ENCODE assay signal across 19 mouse cellular contexts in genomic region chr3:151383326-151384019, GRCm38 (mm10). TPM values are rescaled to one million over a fixed set of nuclear protein-coding genes. Genes with fewer than 3 reads are reported as not detected.
DNase-seq lines count a peak whose midpoint lies in the region; TF ChIP-seq lines count a peak whose summit lies in the region.
"Had no signal": no experiment of that assay in that cellular context is flagged by ENCODE, and none has a peak within 500 bp of the region (broad histone marks: within the 10 kb centered on the region; RNA-seq: fewer than 3 reads in every experiment).

No protein-coding gene starts in this region.

- H3K9ac ChIP-seq in heart, adult 2 months (ENCODE audit: low read depth, low read length): no peak overlapping the region
- H3K9ac ChIP-seq: embryonic facial prominence, embryonic 12.5 days; forebrain, embryonic 13.5 days; heart, embryonic 15.5 days had no signal

- H3K27me3 ChIP-seq in heart, adult 2 months (ENCODE audit: control insufficient read depth, insufficient read depth, low read length): no peaks in the 10 kb centered on the region
- no peaks in the 10 kb centered on the region for H3K27me3 ChIP-seq in heart, embryonic 10.5 days (ENCODE audit: insufficient read depth, poor library complexity, severe bottlenecking)
- H3K27me3 ChIP-seq in kidney, adult 2 months (replicated peaks; ENCODE audit: control insufficient read depth, insufficient read depth, low read length): no peaks in the 10 kb centered on the region
- H3K27me3 ChIP-seq in megakaryocyte, embryonic 14.5 days (replicated peaks): no peaks in the 10 kb centered on the region
- H3K27me3 ChIP-seq: embryonic facial prominence, embryonic 12.5 days; forebrain, embryonic 13.5 days; heart, embryonic 15.5 days; Patski had no signal

- no peak for TF ChIP-seq POLR2A in heart, adult 2 months (IDR thresholded peaks at IDR 0.05; ENCODE audit: insufficient read depth, low read depth, low read length)
- no peak for TF ChIP-seq POLR2A in kidney, adult 2 months (IDR thresholded peaks at IDR 0.05; ENCODE audit: low read depth, low read length)

- H3K4me3 ChIP-seq in heart, adult 2 months: no peak overlapping the region
- H3K4me3 ChIP-seq in heart, embryonic 10.5 days: no peak overlapping the region
- H3K4me3 ChIP-seq in kidney, adult 2 months (ENCODE audit: insufficient read depth, low read depth, low read length): no peak overlapping the region
- H3K4me3 ChIP-seq in megakaryocyte, embryonic 14.5 days (replicated peaks): peak overlapping the region; percentile 53
- H3K4me3 ChIP-seq: embryonic facial prominence, embryonic 12.5 days; forebrain, embryonic 13.5 days; gastrocnemius, adult 2 months; heart, embryonic 15.5 days; layer of hippocampus, adult 2 months had no signal

- no peaks in the 10 kb centered on the region for H3K79me2 ChIP-seq in heart, adult 2 months (replicated peaks; ENCODE audit: control insufficient read depth, insufficient read depth, low read length)

- intact Hi-C loops in heart, adult 2 months (cut with DNase I): loop anchor here (1.0 to 10.0 kb wide), 4 partner anchors 51 to 229 kb away; partner anchors contain the start of gene Adgrl4
- intact Hi-C loops in left cerebral cortex, postnatal 14 days (cut with DNase I): no loop called here

- WGBS in heart, adult 2 months: 27% methylated on average over 5 of the region's 5 CpGs
- 46% methylated on average over 5 of the region's 5 CpGs for WGBS in heart, embryonic 10.5 days
- 52% methylated on average over 5 of the region's 5 CpGs for WGBS in kidney, adult 2 months

- no peaks in the 10 kb centered on the region; the same call in 1 of the 2 replicates for H3K4me1 ChIP-seq in heart, adult 2 months (ENCODE audit: control insufficient read depth, insufficient read depth, low read length)
- H3K4me1 ChIP-seq in heart, embryonic 10.5 days: no peaks in the 10 kb centered on the region
- H3K4me1 ChIP-seq in kidney, adult 2 months (ENCODE audit: control insufficient read depth, insufficient read depth, low read length): no peaks in the 10 kb centered on the region
- H3K4me1 ChIP-seq in megakaryocyte, embryonic 14.5 days: peaks cover 18% of the 10 kb centered on the region
- H3K4me1 ChIP-seq: embryonic facial prominence, embryonic 12.5 days; forebrain, embryonic 13.5 days had no signal

- no peak for TF ChIP-seq EP300 in heart, adult 2 months (IDR thresholded peaks at IDR 0.05; ENCODE audit: insufficient read depth, low read depth, low read length)

- DNase-seq in heart, adult 2 months: peak in 1 of 2 experiments; percentile 3
- no peak for DNase-seq in heart, embryonic 10.5 days (ENCODE audit: low spot score)
- peak; percentile 60 for DNase-seq in NIH3T3 (ENCODE audit: low read depth)
- peak; percentile 81 for DNase-seq in kidney, adult 2 months
- DNase-seq in left cerebral cortex, postnatal 14 days (ENCODE audit: low spot score in 2 of 2): no peak
- DNase-seq in cerebellum, adult 18-20 months: no peak
- DNase-seq in layer of hippocampus, adult 9-11 months: no peak
- DNase-seq: cerebellum, postnatal 10 days; gastrocnemius, adult 2 months; right cerebral cortex, postnatal 4 days; thymus, postnatal 25 days had no signal

- no peak for TF ChIP-seq CTCF in heart, adult 2 months (IDR thresholded peaks at IDR 0.05)
- TF ChIP-seq CTCF in kidney, adult 2 months (conservative IDR thresholded peaks at IDR 0.05; ENCODE audit: insufficient read depth, insufficient read length, low read depth, low read length): no peak

- H3K27ac ChIP-seq in heart, adult 2 months: peak overlapping the region; percentile 51
- no peak overlapping the region for H3K27ac ChIP-seq in heart, embryonic 10.5 days
- no peak overlapping the region for H3K27ac ChIP-seq in kidney, adult 2 months (ENCODE audit: insufficient read depth, low read depth, low read length)
- H3K27ac ChIP-seq: embryonic facial prominence, embryonic 12.5 days; forebrain, embryonic 13.5 days; gastrocnemius, adult 2 months; heart, embryonic 15.5 days; hindbrain, postnatal 0 days; layer of hippocampus, adult 2 months had no signal

- no peaks in the 10 kb centered on the region for H3K9me3 ChIP-seq in heart, embryonic 10.5 days
- no peaks in the 10 kb centered on the region for H3K9me3 ChIP-seq in megakaryocyte, embryonic 14.5 days
- H3K9me3 ChIP-seq: embryonic facial prominence, embryonic 12.5 days; forebrain, embryonic 13.5 days; heart, embryonic 15.5 days had no signal

- no peaks in the 10 kb centered on the region; the same call in 1 of the 2 replicates for H3K36me3 ChIP-seq in heart, adult 2 months (ENCODE audit: control insufficient read depth, insufficient read depth, low read length)
- H3K36me3 ChIP-seq in heart, embryonic 10.5 days: no peaks in the 10 kb centered on the region
- no peaks in the 10 kb centered on the region for H3K36me3 ChIP-seq in kidney, adult 2 months (ENCODE audit: control insufficient read depth, insufficient read depth, low read length)
- no peaks in the 10 kb centered on the region for H3K36me3 ChIP-seq in megakaryocyte, embryonic 14.5 days (replicated peaks; ENCODE audit: low read length)
- H3K36me3 ChIP-seq: embryonic facial prominence, embryonic 12.5 days; heart, embryonic 15.5 days had no signal

RNA-seq across cellular contexts. Expression of gene Adgrl4, which starts 54.2 kb away (rescaled TPM):
- total RNA-seq in heart, adult 2 months (2021): 10 to 100 TPM; 69.0 to 77.3 TPM
- 23.9 and 49.1 TPM in 2 replicates for polyA plus RNA-seq in heart, adult 2 months (2012; rRNA removed)
- 7.9 and 9.2 TPM in 2 replicates for polyA plus RNA-seq in heart, embryonic 10.5 days (2016; fragmentation: Nextera tagmentation; extraction: Ambion mirVana)
- 27.1 and 35.1 TPM in 2 replicates for polyA plus RNA-seq in kidney, adult 2 months (2012; rRNA removed)
- 0.30 TPM in 1 of 2 replicates, not detected in the other for polyA plus RNA-seq in megakaryocyte, embryonic 14.5 days (2012; ENCODE audit: insufficient read depth, low replicate concordance)
- 10 to 100 TPM; 28.9 to 31.7 TPM for total RNA-seq in left cerebral cortex, postnatal 14 days (2021)
- polyA plus RNA-seq: CD4-positive, CD25-positive, alpha-beta regulatory T cell, adult 4 months; Patski had no signal

Comparison
In these comparisons a context has a peak if more than half of its experiments do, and no peak if none do; other contexts are left out.
1. DNase-seq: peak in NIH3T3 (single experiment) and kidney, adult 2 months (single experiment); none in heart, embryonic 10.5 days (single experiment), left cerebral cortex, postnatal 14 days (0 of 2), cerebellum, adult 18-20 months (0 of 2) and layer of hippocampus, adult 9-11 months (single experiment).